Mouse (Mus musculus): ENCODE measurements around the gene Ripor3. TPM values are rescaled to one million over a fixed set of nuclear protein-coding genes. Genes with fewer than 3 reads are reported as not detected.

Ripor3 gene
- polyA plus RNA-seq, 1 experiment, result 2.4 TPM

GRCm38 (mm10) chr2:167931985-167932726 lies 78.3 kb downstream of the Ripor3 start, which contains the start of gene Ptpn1:
TSS of gene Ptpn1 (plus strand) at chr2:167932057.
- Histone ChIP-seq H3K27ac (ENCODE audit: insufficient read depth, low read length) (peak within 1 kb of the TSS; percentile 48; the same call in 1 of the 2 replicates), H3K4me1 (ENCODE audit: control insufficient read depth, insufficient read depth, low read length) (no peaks in the 10 kb centered on the region), H3K27me3 (ENCODE audit: control insufficient read depth, insufficient read depth, low read length, poor library complexity, severe bottlenecking) (no peaks in the 10 kb centered on the region), H3K9ac (ENCODE audit: low read depth, poor library complexity, severe bottlenecking) (peak within 1 kb of the TSS; percentile 85), H3K9me3 (replicated peaks; ENCODE audit: control insufficient read depth, insufficient read depth, low read length, poor library complexity, severe bottlenecking) (no peaks in the 10 kb centered on the region), H3K4me3 (ENCODE audit: low read depth, low read length) (peak within 1 kb of the TSS; percentile 89), H3K36me3 (ENCODE audit: control insufficient read depth, insufficient read depth, low read length, poor library complexity, severe bottlenecking) (no peaks in the 10 kb centered on the region)
- TF ChIP-seq POLR2A (IDR thresholded peaks at IDR 0.05; ENCODE audit: insufficient read depth, low read length), result no peak
- TF ChIP-seq EP300 (IDR thresholded peaks at IDR 0.05; ENCODE audit: insufficient read depth, low read depth, low read length), result no peak
- TF ChIP-seq CTCF (IDR thresholded peaks at IDR 0.05; ENCODE audit: low read depth, low read length), result no peak

GRCm38 (mm10) chr2:167930975-167931374 lies 79.4 kb downstream of the Ripor3 start:
- no peaks in the 10 kb centered on the region for H3K36me3 ChIP-seq (ENCODE audit: control insufficient read depth, insufficient read depth, low read length, poor library complexity, severe bottlenecking)
- H3K27ac ChIP-seq (ENCODE audit: insufficient read depth, low read length), result no peak overlapping the region
- H3K27me3 ChIP-seq (ENCODE audit: control insufficient read depth, insufficient read depth, low read length, poor library complexity, severe bottlenecking), result no peaks in the 10 kb centered on the region
- peak overlapping the region; percentile 69 for H3K4me3 ChIP-seq (ENCODE audit: low read depth, low read length)
- H3K9ac ChIP-seq (ENCODE audit: low read depth, poor library complexity, severe bottlenecking), result peak overlapping the region; percentile 85
- no peaks in the 10 kb centered on the region for H3K4me1 ChIP-seq (ENCODE audit: control insufficient read depth, insufficient read depth, low read length)
- no peaks in the 10 kb centered on the region for H3K9me3 ChIP-seq (replicated peaks; ENCODE audit: control insufficient read depth, insufficient read depth, low read length, poor library complexity, severe bottlenecking)
- TF ChIP-seq POLR2A (IDR thresholded peaks at IDR 0.05; ENCODE audit: insufficient read depth, low read length) (no peak), EP300 (IDR thresholded peaks at IDR 0.05; ENCODE audit: insufficient read depth, low read depth, low read length) (no peak), CTCF (IDR thresholded peaks at IDR 0.05; ENCODE audit: low read depth, low read length) (no peak)

Other genes with a start within 250 kb of the Ripor3 start
- gene Ptpn1, start 78.6 kb downstream of the Ripor3 start, polyA plus RNA-seq (2011; ENCODE audit: insufficient read depth, insufficient read length, low read depth, missing spikeins), result 45.3 and 51.3 TPM in 2 replicates
- 55.0 and 55.3 TPM in 2 replicates for gene Pard6b, start 70.4 kb upstream of the Ripor3 start, polyA plus RNA-seq (2011; ENCODE audit: insufficient read depth, insufficient read length, low read depth, missing spikeins)
- gene Adnp, start 196.5 kb upstream of the Ripor3 start, polyA plus RNA-seq (2011; ENCODE audit: insufficient read depth, insufficient read length, low read depth, missing spikeins), result 72.7 and 87.5 TPM in 2 replicates
- 58.3 and 67.8 TPM in 2 replicates for gene Gm20716, start 219.7 kb upstream of the Ripor3 start, polyA plus RNA-seq (2011; ENCODE audit: insufficient read depth, insufficient read length, low read depth, missing spikeins)
- 54.7 and 64.7 TPM in 2 replicates for gene Dpm1, start 220.0 kb upstream of the Ripor3 start, polyA plus RNA-seq (2011; ENCODE audit: insufficient read depth, insufficient read length, low read depth, missing spikeins)
- 3.2 and 3.4 TPM in 2 replicates for gene Mocs3, start 220.0 kb upstream of the Ripor3 start, polyA plus RNA-seq (2011; ENCODE audit: insufficient read depth, insufficient read length, low read depth, missing spikeins)